Mouse (Mus musculus) right cerebral cortex, postnatal 36 days (tissue): Measurements from ENCODE around the gene Prss8.
"Not testable (repeated sequence)": the region's sequence is repeated elsewhere in the genome, so short reads cannot be mapped to it uniquely, and the experiment has no call there.

ENCODE experiments used
- DNase-seq, 2 experiments: peaks; one replicate each; pipeline ENCODE4 v3.0.0; 2022; ENCODE audit warnings: low spot score in 2 of 2, mixed read lengths in 1 of 2

Prss8 gene

GRCm38 (mm10) chr7:127929923-127930322 is at the start of gene Prss8:
Prss8 (minus strand) TSS chr7:127930104.
- DNase-seq: no peak

- no peak for DNase-seq
Observed at GRCm38 (mm10) chr7:127978856-127979255, 49.0 kb upstream of the Prss8 start.

DNA sequence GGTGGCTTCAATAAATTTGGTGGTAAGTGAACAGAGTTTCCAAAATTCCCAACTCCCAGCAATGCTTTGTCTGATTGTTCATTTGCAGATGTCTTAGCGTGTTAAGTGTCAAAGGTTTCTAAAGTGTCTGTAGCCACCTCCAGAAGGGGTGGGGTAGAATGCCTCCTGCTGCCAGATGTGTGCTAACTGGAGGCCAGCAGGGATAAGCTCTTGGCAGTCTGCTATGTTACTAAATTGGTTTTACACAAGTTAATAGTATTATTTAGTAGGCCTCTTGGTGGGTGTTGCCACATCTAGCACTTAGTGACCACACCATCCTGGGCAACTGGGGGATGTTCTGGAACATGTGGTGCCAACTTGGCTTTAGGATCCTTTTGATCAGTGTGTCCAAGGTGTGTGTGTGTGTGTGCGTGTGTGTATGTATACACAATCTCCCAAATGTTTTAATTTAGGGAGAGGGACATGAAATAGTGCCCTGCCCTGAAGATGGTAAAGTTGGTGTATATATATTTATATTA is 44.6 kb upstream of the Prss8 start:
- DNase-seq: no peak

GRCm38 (mm10) chr7:127967922-127968828 is 38.3 kb upstream of the Prss8 start:
- DNase-seq: peak; percentile 56 to 59

- peak; percentile 86 to 89 for DNase-seq
Observed at GRCm38 (mm10) chr7:127967004-127967921, 37.4 kb upstream of the Prss8 start, which contains the start of gene Fus. Fus (plus strand) TSS chr7:127967457.

DNA sequence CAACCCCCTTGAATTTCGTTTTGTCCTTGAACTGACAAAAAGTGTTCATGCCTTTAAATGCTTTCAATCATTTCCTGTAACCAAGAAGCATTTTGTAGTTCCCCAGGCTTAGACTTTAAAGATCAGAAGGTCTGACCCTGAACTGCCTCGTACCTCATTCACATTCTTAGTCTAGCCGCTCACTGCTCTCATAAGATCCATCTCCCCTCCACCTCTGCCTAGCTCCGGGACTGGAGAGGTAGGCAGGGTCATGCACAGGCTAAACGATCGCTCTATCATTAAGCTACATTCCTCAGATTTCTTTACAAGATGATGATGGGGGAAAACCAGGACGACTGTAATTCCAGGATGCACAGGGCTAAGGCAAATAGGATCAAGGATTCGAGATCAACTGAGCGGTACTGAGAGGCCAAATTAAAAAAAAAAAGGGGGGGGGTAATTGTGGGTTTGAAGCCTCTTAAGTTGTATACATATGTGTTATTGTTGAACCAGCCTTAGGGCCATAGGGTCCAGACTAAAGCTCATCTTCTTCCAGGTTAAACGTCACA is 36.5 kb upstream of the Prss8 start:
- no peak for DNase-seq

DNA sequence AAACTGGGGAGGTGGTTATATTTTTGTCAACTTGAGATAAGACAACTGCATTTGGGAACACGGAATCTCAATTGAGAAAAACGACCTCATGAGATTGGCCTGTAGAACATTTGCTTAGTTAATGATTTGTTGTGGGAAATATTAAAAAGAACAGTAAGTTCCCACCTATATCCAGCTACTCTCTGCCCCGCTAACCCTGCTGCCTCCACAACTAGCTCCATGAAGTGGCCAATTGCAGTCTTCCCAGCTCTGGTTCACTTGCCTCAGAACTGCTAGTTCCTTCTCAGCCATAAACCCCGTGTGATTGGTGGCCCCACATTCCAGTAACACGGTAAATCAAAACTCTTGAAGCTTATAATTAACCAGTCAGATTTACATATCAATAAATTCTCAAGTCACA is 29.5 kb upstream of the Prss8 start:
- no peak for DNase-seq

- no peak for DNase-seq
Observed at GRCm38 (mm10) chr7:127952864-127953581, 23.1 kb upstream of the Prss8 start.

DNA sequence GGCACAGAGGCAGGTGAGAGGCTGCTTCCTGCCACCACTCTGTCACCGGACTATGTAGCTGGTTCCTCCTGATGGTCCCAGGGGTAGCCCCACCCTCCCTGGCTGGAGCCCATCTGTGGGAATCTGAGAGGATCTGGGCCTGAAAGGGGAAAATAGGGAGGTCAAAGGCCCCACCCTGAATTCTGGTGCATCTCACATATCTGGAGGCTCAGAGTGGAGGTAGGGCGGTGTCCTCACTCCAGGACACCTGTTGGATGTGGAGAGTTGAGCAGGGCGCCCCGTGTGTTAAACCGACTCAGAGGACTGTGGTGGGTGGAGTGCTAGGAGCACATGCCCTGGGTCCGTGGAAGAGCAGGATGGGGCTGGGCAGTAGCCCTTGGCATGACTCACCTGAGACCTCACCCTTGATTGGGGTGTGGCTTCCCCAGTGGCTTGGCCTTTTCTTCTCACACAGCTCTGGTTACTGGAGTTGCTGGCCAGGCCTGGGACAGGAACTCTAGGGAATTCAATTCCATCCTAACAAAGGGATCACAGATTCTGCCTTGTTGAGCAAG is 16.6 kb upstream of the Prss8 start, which contains the start of gene Prss36:
TSS of gene Prss36 (minus strand) at position 256 of the 554 bp plus-strand sequence.
- no peak for DNase-seq

- DNase-seq: no peak
Observed at GRCm38 (mm10) chr7:127944614-127945013, 14.7 kb upstream of the Prss8 start.

DNA sequence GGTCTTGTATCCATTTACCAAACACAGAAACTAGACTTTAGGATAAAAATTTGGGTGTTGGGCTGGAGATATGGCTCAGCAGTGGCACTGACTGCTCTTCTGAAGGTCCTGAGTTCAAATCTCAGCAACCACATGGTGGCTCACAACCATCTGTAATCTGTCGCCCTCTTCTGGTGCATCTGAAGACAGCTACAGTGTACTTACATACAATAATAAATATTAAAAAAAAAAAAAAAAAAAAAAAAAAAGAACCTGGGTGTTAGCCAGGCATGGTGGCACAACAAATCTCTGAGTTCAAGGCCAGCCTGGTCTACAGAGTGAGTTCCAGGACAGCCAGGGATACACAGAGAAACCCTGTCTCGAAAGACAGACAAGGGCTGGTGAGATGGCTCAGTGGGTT is 12.2 kb upstream of the Prss8 start:
- not testable (repeated sequence) for DNase-seq

- DNase-seq: no peak
Observed at GRCm38 (mm10) chr7:127936216-127936884, 6.4 kb upstream of the Prss8 start.

GRCm38 (mm10) chr7:127935748-127936159 is 5.8 kb upstream of the Prss8 start:
- DNase-seq: no peak

DNA sequence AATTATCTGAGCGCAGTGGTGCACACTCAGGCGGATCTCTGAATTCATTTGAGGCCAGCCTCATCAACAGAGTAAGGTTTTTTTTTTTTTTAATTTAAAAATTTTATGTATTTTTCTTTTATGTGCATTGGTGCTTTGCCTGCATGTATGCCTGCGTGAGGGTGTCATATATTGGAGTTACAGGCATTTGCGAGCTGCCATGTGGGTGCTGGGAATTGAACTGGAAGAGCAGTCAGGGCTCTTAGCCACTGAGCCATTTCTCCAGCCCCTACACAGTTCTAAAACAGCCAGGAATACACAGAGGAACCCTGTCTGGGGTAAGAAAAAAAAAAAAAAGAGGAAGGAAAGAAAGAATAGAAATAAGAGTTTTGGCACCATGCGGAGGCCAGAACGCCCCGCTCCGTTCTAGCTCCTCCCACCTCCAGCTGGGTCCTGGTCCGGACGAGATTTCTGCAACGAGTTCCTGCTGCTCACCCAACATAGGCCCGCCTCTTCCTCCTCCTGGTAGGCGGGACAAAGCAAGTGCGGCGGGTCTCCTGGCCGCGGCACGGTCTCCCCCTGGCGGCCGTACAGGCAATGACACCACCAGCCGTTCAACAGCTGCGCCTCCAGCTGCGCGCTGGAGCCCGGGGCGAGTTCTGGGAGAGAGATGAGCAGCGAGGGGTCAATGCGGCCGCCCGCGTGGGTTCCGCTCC is 5.3 kb upstream of the Prss8 start:
- DNase-seq: peak; percentile 90 to 93

DNA sequence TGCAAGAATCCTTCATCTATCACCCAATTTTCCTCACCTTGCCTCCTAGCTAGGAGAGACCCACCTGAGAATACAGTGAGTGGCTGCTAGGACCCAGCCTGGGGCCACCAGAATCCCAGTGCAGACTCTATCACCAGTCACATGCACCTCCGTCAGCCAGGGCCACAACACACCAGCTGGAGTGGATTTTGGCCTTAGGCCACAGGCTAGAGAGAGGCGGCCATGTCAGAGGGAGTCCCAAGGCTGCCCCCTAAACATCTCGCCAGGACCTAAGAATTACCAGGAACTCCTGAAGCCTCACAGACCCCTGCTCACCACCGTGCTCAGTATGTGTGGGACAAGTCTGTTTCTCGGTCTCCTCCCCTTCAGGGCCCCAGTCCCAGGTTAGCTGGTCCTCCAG is 4.2 kb upstream of the Prss8 start:
- no peak for DNase-seq

- DNase-seq: no peak
Observed at GRCm38 (mm10) chr7:127932273-127933031, 2.5 kb upstream of the Prss8 start.

DNA sequence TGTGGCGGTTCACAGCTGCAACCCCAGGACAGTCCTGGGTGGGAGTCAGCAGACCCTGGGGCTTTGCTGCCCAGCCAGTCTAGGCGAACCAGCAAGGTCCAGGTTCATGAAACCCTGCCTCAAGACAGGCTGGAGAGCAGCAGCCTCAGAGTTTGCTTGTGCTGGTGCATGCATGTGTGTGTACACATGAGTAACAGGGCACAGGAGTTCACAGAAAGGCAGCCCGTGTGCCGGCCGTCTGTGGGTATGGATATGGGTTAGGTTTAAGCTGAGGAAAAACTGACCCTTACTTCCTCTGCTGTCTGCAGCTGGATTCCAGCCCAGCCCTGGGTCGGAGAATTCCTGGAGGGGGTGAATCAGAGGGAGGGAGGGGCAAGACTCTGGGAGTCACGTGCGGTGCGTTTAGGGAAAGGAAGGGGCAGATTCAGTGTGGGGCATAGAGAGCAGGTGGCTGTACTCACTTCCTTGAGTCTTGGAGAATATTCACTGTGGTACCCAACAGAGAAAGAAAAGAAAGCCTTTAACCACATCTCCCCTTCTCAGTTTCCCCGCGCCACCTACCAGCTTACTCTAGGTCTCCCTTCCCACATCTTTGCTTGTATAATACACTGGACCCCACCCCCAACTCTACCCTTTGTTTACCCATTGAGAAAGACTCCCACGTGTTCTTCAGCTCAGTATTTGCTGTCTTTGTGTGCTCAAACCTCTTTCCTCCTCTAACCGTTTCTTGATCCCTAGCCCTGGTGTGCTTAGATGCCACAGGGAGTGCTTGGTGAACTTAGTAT is 1.6 kb upstream of the Prss8 start:
- DNase-seq: no peak

- DNase-seq: no peak
Observed at GRCm38 (mm10) chr7:127930636-127931035, 732 bp upstream of the Prss8 start.
